Mouse (Mus musculus) forebrain, embryonic 16.5 days (tissue): Measurements from ENCODE around the gene Foxe1. TPM values are rescaled to one million over a fixed set of nuclear protein-coding genes. Genes with fewer than 3 reads are reported as not detected.

Experiments
- ATAC-seq: fragments of 200-750 bp; cut with Nextera tagmentation; 2 replicates; pipeline ENCODE4 v1.8.0; 2017; ENCODE audit warnings: mild to moderate bottlenecking, moderate library complexity
- H3K27ac ChIP-seq: fragments of 300-500 bp; sonication (generic); 2 replicates; pipeline ENCODE4 v1.5.1; 2014; ENCODE audit warnings: low read length, control low read depth
- H3K27me3 ChIP-seq: fragments of 300-500 bp; sonication (generic); replicated peaks from 2 replicates; pipeline ENCODE4 v1.6.1; 2014; ENCODE audit warnings: low read length; ENCODE audit not compliant: control insufficient read depth, insufficient read depth
- H3K36me3 ChIP-seq: fragments of 300-500 bp; sonication (generic); 2 replicates; pipeline ENCODE4 v1.6.1; 2014; ENCODE audit not compliant: control insufficient read depth, insufficient read depth
- H3K4me1 ChIP-seq: fragments of 300-500 bp; sonication (generic); replicated peaks from 2 replicates; pipeline ENCODE4 v1.6.1; 2014; ENCODE audit warnings: low read length; ENCODE audit not compliant: control insufficient read depth, insufficient read depth
- H3K4me2 ChIP-seq: fragments of 300-500 bp; sonication (generic); 2 replicates; pipeline ENCODE4 v1.6.1; 2014; ENCODE audit warnings: mild to moderate bottlenecking, low read length, control low read depth
- H3K4me3 ChIP-seq: fragments of 300-500 bp; sonication (generic); replicated peaks from 2 replicates; pipeline ENCODE4 v1.5.1; 2014; ENCODE audit warnings: mild to moderate bottlenecking, low read length, control low read depth
- H3K9ac ChIP-seq: fragments of 300-500 bp; sonication (generic); replicated peaks from 2 replicates; pipeline ENCODE4 v1.6.1; 2014; ENCODE audit warnings: low read depth, low read length, control low read depth
- H3K9me3 ChIP-seq: fragments of 300-500 bp; sonication (generic); 2 replicates; pipeline ENCODE4 v1.6.1; 2016; ENCODE audit warnings: low read length; ENCODE audit not compliant: control insufficient read depth
- WGBS: fragments of 180-500 bp; shearing (Covaris S2); extraction: QIAGEN DNeasy Blood & Tissue Kit; methylation state at CpG from one replicate; pipeline ENCODE4 v1.1.7; 2014; 5-methylcytosine and 5-hydroxymethylcytosine counted together
- polyA plus RNA-seq: library from polyadenylated mRNA; unstranded; fragments of >200 nt; fragmentation: Nextera tagmentation; extraction: Ambion mirVana; gene quantifications from 2 replicates; pipeline ENCODE4 v1.2.1, GENCODE M21; 2015

The Foxe1 gene
- polyA plus RNA-seq, 1 experiment from 2014 or later = not detected

- peaks cover 81% of the 10 kb centered on the region for H3K27me3 ChIP-seq
- peaks cover 15% of the 10 kb centered on the region for H3K4me1 ChIP-seq
- no peak overlapping the region for H3K4me3 ChIP-seq
- no peak overlapping the region for H3K4me2 ChIP-seq
- no peaks in the 10 kb centered on the region for H3K9me3 ChIP-seq
- no peak overlapping the region for H3K27ac ChIP-seq
- H3K36me3 ChIP-seq = no peaks in the 10 kb centered on the region
- no peak overlapping the region for H3K9ac ChIP-seq
- WGBS = 16% methylated on average over 3 of the region's 3 CpGs
- ATAC-seq = no peak
Observed at GRCm38 (mm10) chr4:46345773-46346100, 2.3 kb downstream of the Foxe1 start.

- Histone ChIP-seq H3K9ac (no peak overlapping the region), H3K27ac (no peak overlapping the region), H3K4me1 (peaks cover 15% of the 10 kb centered on the region), H3K4me2 (no peak overlapping the region), H3K4me3 (no peak overlapping the region), H3K27me3 (peaks cover 78% of the 10 kb centered on the region), H3K9me3 (no peaks in the 10 kb centered on the region), H3K36me3 (no peaks in the 10 kb centered on the region)
- ATAC-seq = no peak
- WGBS = 21% methylated on average over 6 of the region's 6 CpGs
Observed at GRCm38 (mm10) chr4:46346221-46346620, 2.8 kb downstream of the Foxe1 start.

GRCm38 (mm10) chr4:46347141-46347540, 3.7 kb downstream of the Foxe1 start:
- H3K27ac ChIP-seq = no peak overlapping the region
- no peaks in the 10 kb centered on the region for H3K9me3 ChIP-seq
- H3K4me2 ChIP-seq = no peak overlapping the region
- H3K9ac ChIP-seq = no peak overlapping the region
- H3K4me3 ChIP-seq = no peak overlapping the region
- peaks cover 79% of the 10 kb centered on the region for H3K27me3 ChIP-seq
- H3K4me1 ChIP-seq = peaks cover 15% of the 10 kb centered on the region
- WGBS = 7% methylated on average over 4 of the region's 4 CpGs
- no peak for ATAC-seq
- H3K36me3 ChIP-seq = no peaks in the 10 kb centered on the region

- Histone ChIP-seq H3K4me3 (no peak overlapping the region), H3K27ac (no peak overlapping the region), H3K9ac (no peak overlapping the region), H3K9me3 (no peaks in the 10 kb centered on the region), H3K4me2 (no peak overlapping the region), H3K36me3 (no peaks in the 10 kb centered on the region), H3K27me3 (peaks cover 74% of the 10 kb centered on the region), H3K4me1 (peaks cover 13% of the 10 kb centered on the region)
- ATAC-seq = peak; percentile 27; the same call in 1 of the 2 replicates
- WGBS = under 1% methylated on average over 41 of the region's 41 CpGs
Observed at GRCm38 (mm10) chr4:46347580-46348515, 4.4 kb downstream of the Foxe1 start.

GRCm38 (mm10) chr4:46348897-46349296, 5.5 kb downstream of the Foxe1 start:
- Histone ChIP-seq H3K9me3 (no peaks in the 10 kb centered on the region), H3K4me1 (peaks cover 12% of the 10 kb centered on the region), H3K27ac (no peak overlapping the region), H3K4me3 (no peak overlapping the region), H3K36me3 (no peaks in the 10 kb centered on the region), H3K9ac (no peak overlapping the region), H3K4me2 (no peak overlapping the region), H3K27me3 (peaks cover 63% of the 10 kb centered on the region)
- ATAC-seq = no peak
- WGBS = 16% methylated on average over 9 of the region's 9 CpGs

- Histone ChIP-seq H3K4me1 (peaks cover 5% of the 10 kb centered on the region), H3K27me3 (peaks cover 57% of the 10 kb centered on the region), H3K27ac (no peak overlapping the region), H3K36me3 (no peaks in the 10 kb centered on the region), H3K9ac (no peak overlapping the region), H3K4me2 (no peak overlapping the region), H3K4me3 (no peak overlapping the region), H3K9me3 (no peaks in the 10 kb centered on the region)
- ATAC-seq = no peak
- 52% methylated on average over 5 of the region's 5 CpGs for WGBS
Observed at GRCm38 (mm10) chr4:46349530-46349929, 6.1 kb downstream of the Foxe1 start.

GRCm38 (mm10) chr4:46353045-46353444, 9.6 kb downstream of the Foxe1 start:
- no peaks in the 10 kb centered on the region for H3K36me3 ChIP-seq
- no peaks in the 10 kb centered on the region for H3K4me1 ChIP-seq
- no peak for ATAC-seq
- H3K4me2 ChIP-seq = no peak overlapping the region
- H3K27me3 ChIP-seq = peaks cover 32% of the 10 kb centered on the region
- H3K27ac ChIP-seq = no peak overlapping the region
- H3K9ac ChIP-seq = no peak overlapping the region
- no peak overlapping the region for H3K4me3 ChIP-seq
- H3K9me3 ChIP-seq = no peaks in the 10 kb centered on the region
- 10% methylated on average over 10 of the region's 10 CpGs for WGBS

GRCm38 (mm10) chr4:46356351-46357133, 13.1 kb downstream of the Foxe1 start:
- no peak for ATAC-seq
- Histone ChIP-seq H3K4me3 (no peak overlapping the region), H3K27ac (no peak overlapping the region), H3K27me3 (peaks cover 10% of the 10 kb centered on the region), H3K9me3 (no peaks in the 10 kb centered on the region), H3K4me1 (no peaks in the 10 kb centered on the region), H3K4me2 (no peak overlapping the region), H3K36me3 (no peaks in the 10 kb centered on the region), H3K9ac (no peak overlapping the region)
- WGBS = 47% methylated on average over 12 of the region's 12 CpGs

- H3K9me3 ChIP-seq = no peaks in the 10 kb centered on the region
- no peak overlapping the region for H3K4me3 ChIP-seq
- no peak overlapping the region for H3K9ac ChIP-seq
- ATAC-seq = no peak
- no peak overlapping the region for H3K4me2 ChIP-seq
- no peaks in the 10 kb centered on the region for H3K36me3 ChIP-seq
- 80% methylated on average over 12 of the region's 12 CpGs for WGBS
- no peak overlapping the region for H3K27ac ChIP-seq
- no peaks in the 10 kb centered on the region for H3K4me1 ChIP-seq
- H3K27me3 ChIP-seq = peaks cover 2% of the 10 kb centered on the region; the same call in 1 of the 2 replicates
Observed at GRCm38 (mm10) chr4:46359539-46360253, 16.3 kb downstream of the Foxe1 start.
